Mouse (Mus musculus): Measurements from ENCODE around the gene Sprr2a3. TPM values are rescaled to one million over a fixed set of nuclear protein-coding genes. Genes with fewer than 3 reads are reported as not detected.

Gene Sprr2a3
- not detected in 2 replicates for polyA plus RNA-seq (2021; fragmentation: Nextera tagmentation)
- long read RNA-seq, experiment 1: 0 reads
- long read RNA-seq, experiment 2: 0 reads

GRCm38 (mm10) chr3:92285101-92285500 lies at the start of gene Sprr2a3:
TSS of gene Sprr2a3 (plus strand) at chr3:92285417.

DNA sequence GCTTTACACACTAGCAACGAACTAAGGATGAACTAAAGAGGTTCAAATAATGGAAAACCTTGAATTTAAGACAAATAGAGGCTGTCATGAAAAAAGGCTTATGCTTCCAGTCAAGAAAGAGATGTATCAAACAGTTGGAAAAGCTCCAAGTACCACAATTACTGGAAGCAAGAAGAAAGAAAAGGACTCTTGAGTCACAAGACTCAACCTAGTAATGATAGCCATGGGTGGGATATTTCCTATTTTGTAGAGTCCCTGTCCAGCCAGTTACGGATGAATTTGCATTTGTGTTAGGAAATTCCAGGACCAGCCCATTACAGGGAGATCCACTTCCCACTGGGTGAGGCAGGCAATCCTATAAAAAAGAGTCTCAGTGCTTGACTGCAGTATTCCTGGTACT lies 31.1 kb downstream of the Sprr2a3 start, which contains the start of gene Sprr2b:
TSS of gene Sprr2b (plus strand) at position 301 of the 400 bp plus-strand sequence.

GRCm38 (mm10) chr3:92338840-92339239 lies 53.6 kb downstream of the Sprr2a3 start, which contains the start of gene Sprr2d:
TSS of gene Sprr2d (plus strand) at chr3:92339140.

Other genes starting within 250 kb of the Sprr2a3 start
- gene Lor, start 202.3 kb upstream of the Sprr2a3 start, polyA plus RNA-seq (2021; fragmentation: Nextera tagmentation): 2.6 and 10.8 TPM in 2 replicates
- gene Prr9, start 161.5 kb upstream of the Sprr2a3 start, polyA plus RNA-seq (2021; fragmentation: Nextera tagmentation): not detected in 2 replicates
- gene Lelp1, start 142.7 kb upstream of the Sprr2a3 start, polyA plus RNA-seq (2021; fragmentation: Nextera tagmentation): not detected in 2 replicates
- not detected in 2 replicates for gene Sprr2a1, start 69.6 kb upstream of the Sprr2a3 start, polyA plus RNA-seq (2021; fragmentation: Nextera tagmentation)
- gene Sprr2a2, start 69.5 kb upstream of the Sprr2a3 start, polyA plus RNA-seq (2021; fragmentation: Nextera tagmentation): not detected in 2 replicates
- not detected in 2 replicates for gene Sprr2b, start 31.2 kb downstream of the Sprr2a3 start, polyA plus RNA-seq (2021; fragmentation: Nextera tagmentation)
- not detected in 2 replicates for gene Sprr2d, start 53.7 kb downstream of the Sprr2a3 start, polyA plus RNA-seq (2021; fragmentation: Nextera tagmentation)
- gene Sprr2e, start 66.7 kb downstream of the Sprr2a3 start, polyA plus RNA-seq (2021; fragmentation: Nextera tagmentation): not detected in 2 replicates
- gene Sprr2f, start 79.8 kb downstream of the Sprr2a3 start, polyA plus RNA-seq (2021; fragmentation: Nextera tagmentation): not detected in 2 replicates
- not detected in 2 replicates for gene Sprr2h, start 100.3 kb downstream of the Sprr2a3 start, polyA plus RNA-seq (2021; fragmentation: Nextera tagmentation)
- not detected in 2 replicates for gene Sprr2i, start 122.6 kb downstream of the Sprr2a3 start, polyA plus RNA-seq (2021; fragmentation: Nextera tagmentation)
- gene Sprr2j-ps, start 132.7 kb downstream of the Sprr2a3 start, polyA plus RNA-seq (2021; fragmentation: Nextera tagmentation): not detected in 2 replicates
- gene Gm9774, start 144.0 kb downstream of the Sprr2a3 start, polyA plus RNA-seq (2021; fragmentation: Nextera tagmentation): 1.4 and 1.7 TPM in 2 replicates
- gene Sprr2k, start 147.2 kb downstream of the Sprr2a3 start, polyA plus RNA-seq (2021; fragmentation: Nextera tagmentation): not detected in 2 replicates
- not detected in 2 replicates for gene Sprr1b, start 153.4 kb downstream of the Sprr2a3 start, polyA plus RNA-seq (2021; fragmentation: Nextera tagmentation)
- gene Sprr3, start 173.3 kb downstream of the Sprr2a3 start, polyA plus RNA-seq (2021; fragmentation: Nextera tagmentation): not detected in 2 replicates
- 0.15 TPM in 1 of 2 replicates, not detected in the other for gene Sprr1a, start 200.5 kb downstream of the Sprr2a3 start, polyA plus RNA-seq (2021; fragmentation: Nextera tagmentation)
- not detected in 2 replicates for gene Sprr4, start 215.1 kb downstream of the Sprr2a3 start, polyA plus RNA-seq (2021; fragmentation: Nextera tagmentation)
- gene 2310046K23Rik, start 249.1 kb downstream of the Sprr2a3 start, polyA plus RNA-seq (2021; fragmentation: Nextera tagmentation): not detected in 2 replicates